Mouse (Mus musculus): Measurements from ENCODE around the gene Gm20388.
"Not testable (repeated sequence)": the region's sequence is repeated elsewhere in the genome, so short reads cannot be mapped to it uniquely, and the experiment has no call there.

The Gm20388 gene

DNA sequence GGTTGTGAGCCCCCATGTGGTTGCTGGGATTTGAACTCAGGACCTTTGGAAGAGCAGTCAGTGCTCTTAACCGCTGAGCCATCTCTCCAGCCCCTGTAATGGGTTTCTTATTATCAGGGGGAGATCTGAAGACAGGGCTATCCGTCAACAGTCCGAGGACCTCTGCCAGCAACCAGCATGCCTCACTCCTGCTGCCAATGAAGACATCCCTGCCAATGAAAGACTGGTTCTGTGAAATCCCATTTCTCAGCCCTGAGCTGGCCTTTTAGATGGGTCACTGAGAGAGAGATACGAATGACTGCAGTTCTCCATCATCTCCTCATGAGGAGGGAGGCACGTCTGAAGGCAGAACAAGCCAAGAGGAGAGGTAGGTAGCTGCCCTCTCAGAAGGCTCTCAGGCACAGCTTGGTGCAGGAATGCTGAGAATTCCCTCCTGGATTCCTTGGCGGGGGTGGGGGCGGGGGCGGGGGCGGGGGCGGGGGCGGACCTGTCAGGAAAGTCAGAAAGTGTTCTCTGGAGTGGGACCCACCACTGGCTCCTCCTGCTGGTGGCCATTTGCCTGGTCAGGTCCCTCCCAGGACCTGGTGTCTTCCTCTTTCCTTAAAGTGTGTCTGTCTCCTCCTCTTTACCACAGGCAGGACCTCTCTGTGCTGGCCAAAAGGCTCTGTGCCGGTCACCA lies 2648.2 kb downstream of the Gm20388 start:
- DNase-seq (ENCODE audit: low spot score): no peak

DNA sequence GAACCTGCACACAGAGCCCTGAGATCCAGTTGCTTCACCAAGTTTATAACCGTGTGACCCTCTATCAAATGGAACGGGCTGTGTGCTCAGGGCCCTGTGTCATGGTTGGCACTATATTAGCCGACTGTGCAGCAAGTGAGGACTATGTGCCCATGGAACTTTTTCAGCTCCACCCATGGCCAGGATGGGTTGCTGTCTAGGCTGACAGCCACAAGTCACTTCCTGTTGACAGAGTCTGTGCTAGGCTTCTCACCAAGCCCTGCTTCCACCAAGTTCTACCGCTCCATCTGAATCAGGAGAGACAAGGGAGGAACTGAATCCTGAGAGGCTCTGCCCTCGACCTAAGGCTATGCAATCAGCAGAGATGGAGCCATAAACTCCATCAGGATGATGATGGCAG lies 2650.6 kb downstream of the Gm20388 start:
- DNase-seq (ENCODE audit: low spot score): no peak

DNA sequence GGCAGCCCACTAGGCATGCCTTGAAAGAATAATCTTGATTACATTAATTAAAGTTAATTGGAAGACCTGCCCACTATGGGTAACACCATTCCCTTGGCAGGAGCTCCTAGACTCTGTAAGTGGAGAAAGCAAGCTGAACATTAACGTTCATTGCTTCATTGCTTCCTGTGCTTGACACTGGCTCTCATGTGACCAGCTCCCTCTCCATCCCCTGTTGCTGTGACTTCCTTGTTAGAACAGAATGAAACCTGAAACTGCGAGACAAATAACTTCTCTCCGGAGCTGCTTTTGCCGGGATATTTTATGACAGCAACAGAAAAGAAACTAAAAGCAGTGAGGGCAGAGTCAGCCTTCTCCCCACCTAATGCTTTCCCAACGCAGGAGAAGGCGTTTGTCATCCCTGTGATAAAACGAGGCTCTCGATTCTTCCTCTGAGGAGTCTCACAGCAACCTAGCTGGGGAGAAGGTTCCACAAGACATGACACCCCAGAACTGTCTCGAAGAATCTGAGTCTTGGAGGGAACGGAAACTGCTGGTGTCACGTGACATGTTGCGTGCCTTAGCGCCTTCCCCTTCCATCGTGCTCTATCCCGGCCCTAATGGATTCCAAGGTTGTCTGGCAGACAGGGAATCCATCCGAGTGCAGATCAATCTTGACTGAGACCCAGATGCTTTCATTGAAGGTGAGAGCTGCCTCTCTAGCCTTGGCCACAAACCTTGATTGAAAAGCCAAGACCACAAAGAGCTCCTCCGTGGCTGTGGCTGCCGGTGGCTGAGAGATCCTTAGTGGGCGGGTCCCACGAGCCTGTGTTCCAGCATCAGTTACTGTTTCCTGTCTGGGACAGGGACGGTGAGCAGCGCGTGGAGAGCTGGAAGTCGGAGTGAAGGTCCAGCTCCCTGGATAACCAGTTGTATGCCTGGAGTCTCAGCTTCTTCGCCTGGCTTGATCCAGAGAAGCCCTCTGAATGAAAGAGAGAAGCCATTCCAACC lies 2654.0 kb downstream of the Gm20388 start:
- no peak for DNase-seq (ENCODE audit: low spot score)

DNA sequence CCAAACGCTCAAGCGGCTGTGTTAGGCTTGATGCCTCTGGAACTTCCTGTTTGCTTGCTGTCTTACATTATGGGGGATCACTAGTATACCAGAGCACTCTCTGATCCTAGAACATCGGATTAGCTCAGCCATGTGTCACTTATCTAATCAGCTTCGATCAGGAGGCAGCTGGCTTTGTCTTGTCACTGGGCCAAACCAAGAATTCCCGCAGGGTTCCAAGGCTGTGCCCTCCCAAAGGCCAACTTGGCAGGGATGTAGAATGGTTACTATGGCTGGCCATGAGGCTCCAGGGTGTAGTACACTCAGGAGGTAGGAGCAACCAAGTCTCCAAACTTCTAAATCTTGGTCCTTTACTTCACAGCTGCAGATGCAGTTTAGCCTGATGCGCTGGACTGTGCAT lies 2656.1 kb downstream of the Gm20388 start:
- no peak for DNase-seq (ENCODE audit: low spot score)

DNA sequence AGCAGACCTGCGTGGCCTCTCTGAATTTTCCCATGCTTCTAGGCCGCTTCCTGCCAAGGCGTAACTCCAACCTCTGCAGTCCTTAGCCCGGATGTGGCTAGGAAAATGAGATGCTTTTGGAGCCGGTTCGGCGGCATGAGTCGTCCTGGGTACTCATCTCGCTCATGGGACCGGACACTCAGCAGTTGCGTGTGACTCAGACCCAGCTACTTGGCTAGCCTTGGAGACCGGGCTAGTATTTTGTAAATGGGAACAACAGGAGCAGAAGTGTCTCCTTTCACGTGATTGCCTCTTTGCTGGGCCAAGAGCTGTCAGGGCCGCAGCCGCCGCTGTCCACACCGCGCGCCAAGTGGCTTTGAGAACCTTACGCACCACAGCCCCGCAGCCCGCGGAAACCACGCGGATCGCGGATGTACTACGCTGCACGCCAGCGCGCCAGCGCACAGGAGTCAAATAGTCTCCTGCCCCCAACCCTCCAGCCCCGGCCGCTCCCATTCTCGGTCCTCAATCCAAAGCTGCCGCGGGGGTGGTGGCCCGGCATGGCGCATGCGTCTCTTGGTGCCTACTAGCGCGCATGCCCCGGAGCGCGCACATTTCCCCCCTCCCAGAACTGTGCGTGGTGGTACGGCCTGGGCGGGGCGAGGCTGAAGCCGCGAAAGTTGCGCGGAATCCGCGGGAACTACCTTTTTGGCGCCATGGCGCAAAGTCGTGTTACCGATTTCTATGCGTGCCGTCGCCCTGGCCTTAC lies 2656.9 kb downstream of the Gm20388 start, which contains the start of gene Cdt1:
Gene Cdt1, plus strand, starts transcription at position 655 of the 748 bp plus-strand sequence.
- peak; percentile 92 for DNase-seq (ENCODE audit: low spot score)

DNA sequence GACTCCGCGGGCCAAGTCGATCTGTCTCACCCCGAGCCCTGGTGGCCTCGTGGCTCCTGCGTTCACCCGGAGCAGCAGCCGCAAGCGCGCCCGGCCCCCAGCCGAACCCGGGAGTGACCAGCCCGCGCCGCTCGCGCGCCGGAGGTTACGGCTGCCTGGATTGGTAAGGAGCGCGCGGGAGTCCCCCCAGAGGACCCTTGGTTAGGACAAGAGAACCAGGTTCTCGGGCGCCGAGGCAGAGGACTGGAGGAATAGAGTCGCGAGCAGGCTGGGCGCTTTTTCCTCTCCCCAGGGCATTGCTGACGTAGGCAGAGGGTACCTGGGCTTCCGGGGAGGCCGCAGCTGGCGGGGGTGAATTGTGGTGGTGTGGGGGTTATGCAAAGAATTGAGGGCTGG lies 2657.5 kb downstream of the Gm20388 start:
- DNase-seq (ENCODE audit: low spot score): no peak

DNA sequence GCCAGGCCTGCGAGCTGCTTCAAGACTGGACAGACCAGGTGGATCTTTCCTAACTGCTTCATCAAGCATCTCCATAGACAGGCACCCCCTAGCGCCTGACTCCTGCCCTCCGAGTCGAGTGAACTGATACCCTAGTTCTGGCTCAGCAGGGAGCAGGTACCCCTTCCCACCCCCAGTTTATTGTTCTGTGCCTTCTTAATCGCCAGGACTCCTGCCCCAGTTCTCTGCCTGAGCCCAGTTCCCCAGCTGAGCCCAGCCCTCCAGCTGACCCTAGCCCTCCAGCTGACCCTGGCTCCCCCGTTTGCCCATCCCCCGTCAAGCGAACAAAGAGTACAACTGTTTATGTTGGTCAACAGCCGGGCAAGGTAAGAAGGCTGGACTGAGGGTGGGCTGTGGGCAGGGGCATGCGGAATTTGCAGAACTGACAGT lies 2658.3 kb downstream of the Gm20388 start:
- no peak for DNase-seq (ENCODE audit: low spot score)

DNA sequence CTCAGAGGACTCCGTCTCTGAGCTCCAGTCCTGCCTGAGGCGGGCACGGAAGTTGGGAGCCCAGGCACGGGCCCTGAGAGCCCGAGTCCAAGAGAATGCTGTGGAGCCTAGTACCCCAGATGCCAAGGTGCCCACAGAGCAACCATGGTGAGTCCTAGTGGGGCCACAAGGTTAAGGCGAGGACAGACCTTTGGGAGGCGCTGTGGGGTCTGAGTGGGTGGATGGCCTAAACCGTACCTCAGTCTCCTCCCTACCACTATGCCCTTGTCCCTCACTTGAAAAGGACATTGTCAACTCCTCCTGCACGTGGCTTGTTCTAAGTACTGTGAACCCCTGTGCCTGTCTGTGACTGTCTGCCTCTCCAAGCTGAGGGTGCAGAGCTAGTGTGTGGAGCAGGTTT lies 2658.7 kb downstream of the Gm20388 start:
- no peak for DNase-seq (ENCODE audit: low spot score)

DNA sequence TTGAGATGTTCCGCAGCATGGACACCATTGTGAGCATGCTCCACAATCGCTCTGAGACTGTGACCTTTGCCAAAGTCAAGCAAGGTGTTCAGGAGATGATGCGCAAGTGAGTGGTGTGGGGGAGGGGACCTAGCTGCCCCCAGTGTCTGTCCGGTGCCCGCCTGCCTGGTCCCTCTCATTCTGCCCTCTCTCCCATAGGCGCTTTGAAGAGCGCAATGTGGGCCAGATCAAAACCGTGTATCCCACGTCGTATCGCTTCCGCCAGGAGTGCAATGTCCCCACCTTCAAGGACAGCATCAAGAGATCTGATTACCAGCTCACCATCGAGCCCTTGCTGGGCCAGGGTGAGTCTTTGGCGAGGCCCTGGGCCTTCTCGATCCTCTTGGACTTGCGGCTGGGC lies 2659.4 kb downstream of the Gm20388 start:
- no peak for DNase-seq (ENCODE audit: low spot score)

DNA sequence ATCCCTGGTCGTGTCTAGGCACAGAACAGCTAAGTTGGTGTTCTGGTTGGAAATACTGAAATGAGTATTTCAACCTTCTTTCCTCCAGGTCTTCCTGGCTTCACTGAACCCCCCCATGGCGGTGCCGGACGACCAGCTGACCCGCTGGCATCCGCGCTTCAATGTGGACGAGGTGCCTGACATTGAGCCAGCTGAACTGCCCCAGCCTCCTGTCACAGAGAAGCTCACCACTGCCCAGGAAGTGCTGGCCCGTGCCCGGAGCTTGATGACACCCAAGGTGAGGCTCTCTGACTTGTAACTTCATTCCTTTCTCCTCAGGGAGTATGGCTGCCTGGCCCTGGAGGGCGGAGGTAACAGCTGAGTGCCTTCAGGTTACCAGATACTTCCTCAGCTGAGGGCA lies 2660.5 kb downstream of the Gm20388 start:
- no peak for DNase-seq (ENCODE audit: low spot score)

DNA sequence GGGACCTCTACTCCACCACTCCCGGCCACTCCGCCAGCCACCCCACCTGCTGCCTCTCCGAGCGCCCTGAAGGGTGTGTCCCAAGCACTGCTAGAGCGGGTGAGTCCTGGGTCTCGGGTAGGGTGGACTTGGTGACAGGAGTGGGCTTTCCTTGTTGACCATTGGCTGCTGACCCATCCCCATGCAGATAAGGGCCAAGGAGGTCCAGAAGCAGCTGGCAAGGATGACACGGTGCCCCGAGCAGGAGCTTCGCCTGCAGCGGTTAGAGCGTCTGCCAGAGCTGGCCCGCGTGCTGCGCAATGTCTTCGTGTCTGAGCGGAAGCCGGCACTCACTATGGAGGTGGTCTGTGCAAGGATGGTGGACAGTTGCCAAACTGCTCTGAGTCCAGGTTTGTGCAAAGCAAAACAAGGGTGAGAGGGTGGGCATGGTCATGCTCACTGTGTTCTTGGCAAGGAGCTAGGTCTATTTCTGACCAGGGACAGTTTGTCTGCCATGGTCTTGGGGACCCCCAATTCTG lies 2661.2 kb downstream of the Gm20388 start:
- DNase-seq (ENCODE audit: low spot score): no peak

DNA sequence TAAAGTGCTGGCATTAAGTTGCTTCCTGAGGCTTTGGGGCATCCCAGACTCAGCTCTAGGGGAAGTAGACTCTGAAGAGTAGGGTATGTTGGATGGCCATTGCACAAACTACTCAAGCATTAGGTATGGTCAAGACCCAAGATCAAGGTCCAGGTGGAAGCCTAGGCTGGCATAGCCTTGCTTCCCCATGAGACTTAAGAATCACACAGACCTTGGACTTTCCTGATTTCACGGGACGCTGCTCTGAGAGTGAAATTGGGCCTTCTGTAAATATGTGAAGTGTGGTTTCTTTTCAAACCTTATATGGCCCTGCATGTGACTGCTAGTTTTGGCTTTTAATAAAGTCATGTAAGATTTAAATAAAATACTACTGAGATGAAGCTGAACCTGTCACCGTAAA lies 2662.1 kb downstream of the Gm20388 start:
- no peak for DNase-seq (ENCODE audit: low spot score)

DNA sequence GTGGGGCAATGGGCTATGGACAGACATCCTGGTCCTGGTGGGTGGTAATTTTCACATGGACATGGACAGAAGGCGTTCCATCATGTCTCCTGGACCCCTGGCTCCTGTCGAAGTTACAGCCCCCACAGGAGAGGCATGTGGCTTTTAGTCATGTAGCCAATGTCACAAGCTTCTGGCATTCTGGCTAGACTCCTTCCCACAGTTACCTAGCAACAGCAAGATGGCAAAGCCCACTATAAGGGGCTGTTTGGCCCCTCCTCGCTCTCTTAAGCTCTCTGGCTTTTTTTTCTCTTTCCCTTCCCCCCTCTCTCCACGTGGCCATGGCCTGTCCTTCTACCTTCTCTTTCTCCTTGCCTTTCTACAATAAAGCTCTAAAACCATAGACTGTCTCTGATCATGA lies 2662.5 kb downstream of the Gm20388 start:
- DNase-seq (ENCODE audit: low spot score): not testable (repeated sequence)

DNA sequence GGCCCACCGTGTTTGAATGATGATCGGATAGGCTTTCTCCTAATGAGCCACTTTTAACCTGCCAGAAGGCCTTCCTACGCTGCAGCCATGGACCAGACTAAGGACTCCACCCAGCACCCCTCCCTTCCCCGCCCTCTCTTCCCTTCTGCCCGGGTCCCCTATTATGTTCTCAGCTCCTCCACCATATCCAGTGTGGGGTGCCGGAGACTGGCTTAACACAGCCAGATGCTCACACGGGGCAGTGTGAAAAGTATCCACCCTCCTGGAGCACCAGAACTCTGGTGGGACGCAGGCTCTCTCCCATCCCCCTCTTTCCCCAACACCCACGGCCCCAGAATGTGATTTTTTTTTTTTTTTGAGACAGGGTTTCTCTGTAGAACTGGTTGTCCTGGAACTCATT lies 2662.9 kb downstream of the Gm20388 start:
- no peak for DNase-seq (ENCODE audit: low spot score)

DNA sequence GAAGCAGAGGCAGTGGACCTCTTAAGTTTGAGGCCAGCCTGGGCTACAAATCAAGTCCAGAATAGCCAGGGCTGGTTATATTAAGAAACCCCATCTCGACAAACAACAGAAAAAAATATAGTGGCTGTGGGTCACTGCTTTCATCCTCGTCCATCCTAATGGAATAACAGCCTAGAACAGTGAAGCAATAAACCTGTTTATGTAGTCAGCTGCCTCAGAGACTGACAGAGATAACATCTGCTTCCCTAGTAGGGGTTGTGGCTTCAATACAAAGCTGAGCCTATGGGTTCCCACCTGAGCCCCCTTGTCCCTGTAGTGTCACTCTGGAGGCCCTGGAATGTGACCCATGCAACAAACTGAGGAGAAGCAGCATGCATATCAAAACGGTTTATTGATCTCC lies 2663.6 kb downstream of the Gm20388 start:
- no peak for DNase-seq (ENCODE audit: low spot score)

DNA sequence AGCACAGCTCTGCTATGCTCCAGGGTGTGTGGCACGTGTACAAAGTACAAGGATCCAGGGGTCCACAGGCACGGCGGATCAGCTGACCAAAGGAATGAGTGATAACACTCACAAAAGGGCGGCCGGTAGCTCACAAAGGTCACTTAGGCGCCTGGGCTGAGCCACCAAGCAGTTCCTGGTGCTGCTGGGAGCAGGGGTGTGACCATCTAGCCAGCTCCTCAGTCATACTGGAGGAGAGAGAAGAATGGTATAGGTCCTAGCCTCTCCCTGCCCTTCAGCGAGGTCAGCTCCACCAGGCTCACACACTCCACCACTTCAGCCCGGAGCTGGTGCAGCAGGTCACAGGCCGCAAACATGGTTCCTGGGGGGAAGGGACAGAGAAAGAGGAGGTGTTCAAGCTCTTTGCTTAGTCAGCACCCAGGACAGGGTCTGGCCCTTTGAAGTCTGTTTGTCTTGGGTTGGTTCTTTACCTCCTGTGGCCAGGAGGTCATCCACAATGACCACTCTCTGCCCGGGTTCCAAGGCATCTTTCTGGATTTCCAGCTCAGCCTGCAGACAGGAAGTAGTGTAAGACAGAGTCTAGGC lies 2664.1 kb downstream of the Gm20388 start:
- DNase-seq (ENCODE audit: low spot score): no peak

DNA sequence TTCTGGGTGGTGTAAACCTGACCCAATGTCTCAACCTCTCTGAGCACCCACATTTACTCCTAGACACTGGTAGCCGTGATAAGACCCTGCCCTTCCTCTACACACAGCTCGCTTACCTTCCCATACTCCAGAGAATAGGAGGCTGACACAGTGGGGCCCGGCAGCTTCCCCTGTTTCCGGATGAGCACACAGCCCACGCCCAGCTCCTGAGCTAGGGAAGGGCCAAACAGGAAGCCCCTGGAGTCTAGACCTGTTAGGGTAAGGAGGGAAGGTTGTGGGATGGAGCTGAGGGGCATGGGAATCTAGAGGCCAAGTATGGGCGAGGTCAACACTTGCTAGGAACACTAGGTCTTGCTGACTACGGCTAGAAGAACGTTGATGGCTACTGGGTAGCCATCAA lies 2664.6 kb downstream of the Gm20388 start:
- no peak for DNase-seq (ENCODE audit: low spot score)

DNA sequence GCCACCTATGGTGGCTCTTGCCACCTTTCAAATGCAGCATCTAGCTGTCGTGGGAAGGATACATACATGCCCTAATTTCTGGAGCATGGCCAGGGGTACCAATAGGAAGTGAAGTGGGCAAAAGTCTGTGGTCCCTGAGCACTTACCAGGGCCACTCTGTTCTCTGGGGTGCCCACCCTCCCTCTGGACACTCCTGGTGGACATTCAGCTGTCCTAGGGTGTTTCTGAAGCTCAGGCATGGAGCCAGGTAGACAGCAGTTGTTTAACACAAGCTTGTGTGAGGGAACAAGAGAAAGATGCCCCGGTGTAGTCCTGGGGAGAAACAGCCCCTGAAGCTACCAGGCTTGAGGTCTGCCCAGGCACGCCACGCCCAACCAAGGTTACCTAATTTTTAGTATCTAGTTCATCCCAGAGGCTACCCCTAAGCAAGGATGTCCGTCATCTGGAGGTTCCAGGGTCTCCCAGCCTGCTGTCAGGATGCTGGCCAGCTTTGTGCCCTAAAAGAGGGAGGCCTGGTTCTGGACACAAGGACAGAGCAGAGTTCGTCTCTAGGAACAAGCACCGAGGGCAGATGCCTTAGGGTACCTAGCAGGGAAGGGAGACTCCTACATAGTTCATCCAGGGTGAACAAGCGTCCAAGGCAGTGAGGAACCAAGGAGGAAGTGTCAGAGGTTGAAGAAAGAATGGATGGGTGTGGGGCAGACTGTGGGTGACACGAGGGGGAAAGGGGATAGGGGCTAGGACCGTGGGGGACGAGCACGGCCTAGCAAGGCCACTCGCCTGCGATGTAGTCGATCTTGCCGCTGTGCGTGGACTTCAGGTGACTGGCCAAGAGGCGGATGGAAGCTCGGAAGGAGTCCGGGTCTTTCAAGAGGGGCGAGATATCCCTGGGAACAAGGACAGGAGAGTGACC lies 2665.3 kb downstream of the Gm20388 start:
- DNase-seq (ENCODE audit: low spot score): no peak

DNA sequence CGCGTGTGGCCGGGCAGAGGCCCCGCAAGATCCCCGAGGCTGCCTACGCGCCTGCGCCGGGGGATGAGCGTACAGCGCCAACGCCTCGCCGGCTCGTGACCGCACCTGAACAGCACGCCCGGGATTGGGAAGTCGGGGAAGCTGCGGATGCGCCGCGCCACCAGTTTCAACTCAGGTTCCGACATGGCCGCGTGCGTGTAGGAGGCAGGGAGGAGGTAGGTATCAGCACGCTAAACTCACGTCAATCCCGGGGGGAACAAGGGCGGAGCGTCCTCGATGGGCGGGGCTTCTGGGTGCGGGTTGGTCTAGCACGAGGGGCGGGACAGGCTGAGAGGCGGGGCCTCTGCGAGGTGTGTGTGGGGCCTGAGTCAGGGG lies 2666.0 kb downstream of the Gm20388 start, which contains the start of gene Aprt:
Gene Aprt, minus strand, starts transcription at position 262 of the 375 bp plus-strand sequence.
- DNase-seq (ENCODE audit: low spot score): peak; percentile 97

DNA sequence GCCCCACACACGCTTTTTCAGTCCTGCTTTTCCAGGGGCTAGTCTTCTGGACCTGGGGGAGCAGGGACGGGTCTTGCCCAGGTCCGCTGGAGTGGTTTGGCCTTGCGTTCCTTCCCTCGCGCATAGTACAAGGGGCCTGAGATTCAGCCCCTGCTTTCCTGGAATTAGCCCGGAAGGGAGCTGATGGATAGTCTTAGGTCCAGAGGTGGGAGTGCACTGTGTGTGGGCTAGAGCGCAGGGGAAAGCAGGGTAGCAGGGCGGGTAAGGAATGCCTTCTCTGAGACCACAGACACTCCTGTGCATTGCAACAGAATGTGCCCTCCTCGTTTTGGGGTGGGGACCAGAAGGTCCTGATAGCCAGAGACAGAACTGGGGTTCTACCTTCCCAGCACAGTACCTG lies 2666.5 kb downstream of the Gm20388 start:
- no peak for DNase-seq (ENCODE audit: low spot score)

DNA sequence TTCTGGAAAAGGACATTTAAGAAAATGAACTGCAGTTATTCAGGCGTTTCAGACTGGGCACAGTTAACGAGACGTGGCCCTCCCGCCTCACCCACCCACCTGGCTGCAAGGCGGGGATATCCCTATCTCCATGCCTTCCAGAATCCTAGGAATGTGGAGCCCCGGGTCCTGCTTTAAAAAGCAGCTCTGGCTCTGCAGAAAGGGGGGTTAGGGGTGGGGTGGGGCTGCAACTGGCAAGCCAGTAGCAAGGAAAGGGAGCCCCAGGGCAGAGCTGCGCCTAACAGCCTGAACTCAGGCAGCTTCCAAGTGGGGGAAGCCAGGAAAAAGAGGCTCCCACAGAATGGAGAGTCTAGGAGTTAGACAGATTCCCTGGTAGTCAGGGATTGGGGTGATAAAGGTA lies 2668.6 kb downstream of the Gm20388 start:
- DNase-seq (ENCODE audit: low spot score): no peak

Measured in urinary bladder, postnatal 25 days (tissue).